Mouse (Mus musculus): ENCODE measurements around the gene Pgd.
"Not testable (repeated sequence)": the region's sequence is repeated elsewhere in the genome, so short reads cannot be mapped to it uniquely, and the experiment has no call there.

Pgd gene

DNA sequence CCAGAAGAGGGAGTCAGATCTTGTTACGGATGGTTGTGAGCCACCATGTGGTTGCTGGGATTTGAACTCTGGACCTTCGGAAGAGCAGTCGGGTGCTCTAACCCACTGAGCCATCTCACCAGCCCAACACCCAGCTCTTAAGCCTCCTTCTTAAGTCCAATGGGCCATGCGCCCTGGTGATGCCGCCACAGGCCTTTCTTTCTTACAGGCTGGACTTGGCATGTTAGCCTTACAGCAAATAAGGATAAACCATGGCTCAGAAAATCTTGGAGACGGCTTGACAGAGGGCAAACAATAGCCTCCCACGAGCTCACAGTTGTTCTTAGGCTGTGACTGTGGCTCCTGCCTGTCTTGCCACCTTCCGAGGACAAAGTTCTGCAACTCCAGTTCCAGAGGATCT is 3.4 kb upstream of the Pgd start:
- DNase-seq (ENCODE audit: extremely low spot score, low read depth, low spot score), result not testable (repeated sequence)

- no peak for DNase-seq (ENCODE audit: extremely low spot score, low read depth, low spot score)
These were observed 1.4 kb upstream of the Pgd start for GRCm38 (mm10) chr4:149168016-149168415.

- no peak for DNase-seq (ENCODE audit: extremely low spot score, low read depth, low spot score)
These were observed 513 bp upstream of the Pgd start for GRCm38 (mm10) chr4:149166957-149167611.

DNA sequence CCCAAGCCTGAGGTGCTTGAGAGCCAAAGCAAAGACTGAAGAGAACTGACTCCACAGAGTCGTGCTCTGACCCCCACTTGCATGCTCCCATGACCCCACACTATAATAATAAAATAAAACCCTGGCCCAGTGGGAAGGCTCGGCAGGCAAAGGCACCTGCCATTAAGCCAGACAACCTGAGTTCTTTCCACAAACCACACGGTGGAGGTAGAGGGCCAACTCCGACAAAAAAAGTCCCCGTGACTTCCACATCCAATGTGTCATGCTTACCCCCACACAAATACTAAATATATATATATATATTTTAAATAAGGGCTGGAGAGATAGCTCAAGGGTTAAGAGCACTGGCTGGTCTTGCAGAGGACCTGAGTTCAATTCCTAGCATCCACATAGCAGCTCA is 2.4 kb downstream of the Pgd start:
- DNase-seq (ENCODE audit: extremely low spot score, low read depth, low spot score), result no peak

- no peak for DNase-seq (ENCODE audit: extremely low spot score, low read depth, low spot score)
These were observed 3.4 kb downstream of the Pgd start for GRCm38 (mm10) chr4:149163196-149163595.

- DNase-seq (ENCODE audit: extremely low spot score, low read depth, low spot score), result no peak
These were observed 5.4 kb downstream of the Pgd start for GRCm38 (mm10) chr4:149161166-149161565.

DNA sequence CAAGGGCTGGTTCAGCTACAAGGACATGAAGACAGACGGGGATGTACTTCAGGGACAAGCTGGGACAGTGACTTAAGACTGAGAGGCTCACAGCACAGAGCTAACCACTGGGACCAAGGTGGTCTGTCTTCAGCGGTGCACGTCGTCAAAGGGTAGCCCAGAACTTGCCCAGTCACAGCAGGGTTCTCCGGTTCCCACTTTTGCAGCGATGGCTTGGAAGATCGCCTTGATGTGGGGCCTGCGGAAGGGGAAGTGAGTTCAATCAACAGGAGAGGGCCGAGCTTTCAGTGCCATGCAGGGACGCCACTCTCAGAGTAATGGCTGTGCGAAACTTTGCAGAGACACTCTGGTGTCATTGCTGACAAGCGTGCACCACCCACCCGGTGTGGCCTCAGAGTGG is 6.7 kb downstream of the Pgd start:
- no peak for DNase-seq (ENCODE audit: extremely low spot score, low read depth, low spot score)

DNA sequence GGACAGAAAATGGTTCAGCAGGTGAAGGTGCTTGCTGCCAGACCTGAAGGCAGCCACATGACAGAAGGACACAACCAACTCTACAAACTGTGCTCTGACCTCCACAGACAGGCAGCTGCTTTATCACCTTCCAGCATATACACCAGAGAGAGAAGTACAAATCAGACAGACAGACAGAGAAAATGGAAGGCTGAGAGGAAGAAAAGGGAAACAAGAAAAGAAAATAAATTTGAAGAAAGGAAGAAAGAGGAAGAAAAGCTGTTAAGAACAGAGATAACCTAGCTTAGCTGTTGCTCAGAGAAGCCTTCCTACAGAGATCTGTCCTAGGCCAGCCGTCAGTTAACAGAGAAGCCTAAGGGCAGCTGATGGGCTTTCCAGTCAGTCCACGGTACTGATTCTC is 7.4 kb downstream of the Pgd start:
- no peak for DNase-seq (ENCODE audit: extremely low spot score, low read depth, low spot score)

DNA sequence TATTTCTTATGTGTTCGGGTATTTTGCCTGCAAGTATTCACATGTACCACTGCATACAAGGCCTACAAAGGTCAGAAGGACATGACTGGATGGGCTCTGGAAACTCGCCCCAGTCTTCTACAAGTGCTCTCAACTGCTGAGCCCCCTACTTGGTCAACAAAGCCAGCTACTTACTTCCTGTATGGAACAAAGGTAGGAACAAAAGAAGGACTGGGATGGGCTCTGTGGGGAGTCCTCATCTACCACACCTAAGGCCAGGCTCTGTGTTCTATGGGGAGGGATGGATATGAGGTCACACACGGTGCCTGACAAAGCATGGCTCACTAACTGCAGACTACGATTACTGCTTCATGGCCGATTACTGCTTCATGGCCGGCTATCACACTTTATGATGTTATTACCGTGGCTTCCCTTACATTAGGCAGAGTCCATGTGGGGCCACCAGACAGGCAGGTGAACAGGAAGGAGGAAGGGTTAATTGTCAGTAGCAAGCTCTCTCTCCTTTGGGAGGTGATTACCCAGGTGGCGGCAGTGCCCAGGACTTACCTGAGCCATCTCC is 9.1 kb downstream of the Pgd start:
- DNase-seq (ENCODE audit: extremely low spot score, low read depth, low spot score), result no peak

- no peak for DNase-seq (ENCODE audit: extremely low spot score, low read depth, low spot score)
These were observed 10.9 kb downstream of the Pgd start for GRCm38 (mm10) chr4:149155711-149156110.

- DNase-seq (ENCODE audit: extremely low spot score, low read depth, low spot score), result no peak
These were observed 11.7 kb downstream of the Pgd start for GRCm38 (mm10) chr4:149154859-149155258.

DNA sequence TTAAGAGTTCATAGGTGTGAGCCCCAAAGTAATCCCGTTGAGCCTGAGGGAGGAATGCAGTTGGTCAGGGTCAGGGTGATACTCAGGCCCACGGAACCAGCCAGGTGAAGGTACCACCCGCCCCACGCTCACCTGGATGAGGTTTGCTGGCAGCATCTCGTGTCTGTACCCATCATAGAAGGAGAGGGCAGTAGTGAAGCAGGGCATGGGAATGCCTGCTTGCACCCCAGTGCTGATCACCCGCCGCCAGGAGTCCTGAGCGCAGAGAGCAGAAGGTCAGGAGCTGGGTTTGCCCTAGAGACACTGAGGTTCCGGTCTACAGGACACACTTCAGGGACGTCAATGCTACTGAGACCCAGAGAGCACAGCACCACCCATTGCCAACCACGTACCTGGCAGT is 15.8 kb downstream of the Pgd start:
- DNase-seq (ENCODE audit: extremely low spot score, low read depth, low spot score), result no peak

DNA sequence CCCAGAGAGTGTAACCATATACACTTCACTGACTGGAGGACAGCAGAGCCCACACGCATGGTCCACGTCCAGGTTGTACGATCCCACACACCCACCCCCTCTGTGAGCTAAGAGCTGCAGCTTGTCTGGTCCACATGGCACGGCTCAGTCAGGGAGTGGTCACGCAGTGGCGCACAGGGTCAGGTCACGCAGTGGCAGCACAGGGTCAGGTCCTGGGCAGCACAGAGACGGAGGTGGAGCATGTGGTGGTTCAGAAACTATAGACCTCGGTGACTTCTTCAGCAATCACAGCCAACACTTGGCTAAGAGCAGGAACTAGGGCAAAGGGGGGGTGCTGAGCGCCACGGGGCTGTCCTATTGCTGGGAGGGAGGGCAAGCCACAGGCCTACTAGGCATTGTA is 16.3 kb downstream of the Pgd start:
- DNase-seq (ENCODE audit: extremely low spot score, low read depth, low spot score), result no peak

DNA sequence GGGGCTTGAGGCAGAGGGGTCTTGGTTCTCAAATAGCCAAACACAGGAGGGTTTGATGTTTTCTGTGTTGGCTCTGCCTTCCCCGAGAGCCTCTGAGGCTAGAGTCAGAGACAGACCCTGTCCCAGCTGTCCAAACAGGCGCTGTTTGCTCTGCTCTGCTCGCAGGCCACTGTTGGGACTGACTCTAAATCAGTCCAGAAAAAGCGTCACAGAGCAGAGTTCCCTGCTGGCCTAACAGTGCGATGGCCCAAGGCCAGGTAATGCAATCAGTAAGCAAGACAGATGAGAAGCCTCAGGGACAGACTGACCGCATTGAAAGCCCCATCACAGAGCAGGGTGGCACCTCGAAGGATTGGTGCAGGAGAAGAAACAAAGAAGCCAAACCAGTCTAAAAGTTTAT is 17.0 kb downstream of the Pgd start:
- DNase-seq (ENCODE audit: extremely low spot score, low read depth, low spot score), result no peak

DNA sequence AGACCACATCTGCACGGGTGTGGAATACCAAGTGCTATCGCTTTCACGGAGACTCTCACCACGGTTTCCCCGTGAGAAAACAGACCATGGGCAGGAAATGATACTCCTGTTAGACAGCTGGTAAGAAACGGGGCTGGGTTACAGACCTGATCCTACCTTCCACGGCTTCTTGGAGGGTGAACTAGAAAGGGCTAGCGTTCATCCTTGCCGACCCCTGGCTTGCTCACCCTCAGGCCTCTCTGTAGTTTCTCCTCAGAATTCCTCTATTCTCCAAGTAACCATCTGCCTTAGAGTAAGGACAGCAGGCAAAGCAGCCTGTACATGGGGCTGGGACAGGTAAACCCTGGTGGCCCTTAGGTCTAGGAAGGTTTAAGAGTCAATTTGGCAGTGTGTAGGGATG is 17.4 kb downstream of the Pgd start:
- no peak for DNase-seq (ENCODE audit: extremely low spot score, low read depth, low spot score)

GRCm38 (mm10) chr4:149148084-149148483 is 18.5 kb downstream of the Pgd start:
- DNase-seq (ENCODE audit: extremely low spot score, low read depth, low spot score), result no peak

- DNase-seq (ENCODE audit: extremely low spot score, low read depth, low spot score), result no peak
These were observed 19.0 kb downstream of the Pgd start for GRCm38 (mm10) chr4:149147528-149147927.

GRCm38 (mm10) chr4:149145151-149145550 is 21.4 kb downstream of the Pgd start:
- DNase-seq (ENCODE audit: extremely low spot score, low read depth, low spot score), result no peak

DNA sequence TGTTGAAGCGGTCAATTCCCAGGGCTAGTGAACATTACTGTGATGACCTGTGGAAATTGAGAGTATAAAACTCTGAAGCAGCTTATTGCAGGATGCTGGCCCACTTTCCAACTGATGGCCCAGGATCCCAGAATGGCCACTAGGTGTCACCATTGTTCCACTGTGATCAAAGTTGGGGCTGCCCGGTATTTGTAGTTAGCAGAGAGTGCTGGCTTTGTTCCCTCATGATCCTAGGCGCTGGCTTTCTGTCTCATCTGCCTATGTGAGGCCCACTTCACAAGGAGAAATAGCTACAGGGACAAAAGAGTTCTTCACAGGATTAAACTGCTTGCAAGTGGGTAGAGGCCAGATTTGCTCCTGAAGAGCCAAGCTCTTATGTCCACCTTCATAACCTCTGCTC is 22.1 kb downstream of the Pgd start:
- peak; percentile 74 for DNase-seq (ENCODE audit: extremely low spot score, low read depth, low spot score)

- DNase-seq (ENCODE audit: extremely low spot score, low read depth, low spot score), result no peak
These were observed 23.0 kb downstream of the Pgd start for GRCm38 (mm10) chr4:149143594-149143993.

DNA sequence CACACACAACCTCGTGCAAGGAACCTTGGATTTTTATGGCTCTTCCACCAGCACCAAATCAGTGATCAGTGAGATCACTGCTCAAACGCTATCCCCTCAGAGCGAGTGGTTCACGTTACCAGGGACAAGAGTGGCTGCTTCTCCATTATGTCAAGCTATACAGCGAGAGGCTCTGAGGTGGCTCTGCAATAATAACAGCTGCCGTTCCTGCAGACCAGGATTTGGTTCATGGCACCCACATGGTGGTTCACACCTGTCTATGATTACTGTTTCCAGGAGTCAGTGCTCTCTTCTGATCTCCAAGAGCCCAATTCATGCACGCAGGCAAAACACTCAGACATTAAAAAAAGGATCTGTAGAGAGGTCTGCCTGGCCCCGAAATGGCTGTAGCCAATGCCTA is 28.1 kb downstream of the Pgd start:
- no peak for DNase-seq (ENCODE audit: extremely low spot score, low read depth, low spot score)

- DNase-seq (ENCODE audit: extremely low spot score, low read depth, low spot score), result peak; percentile 50
These were observed 29.4 kb downstream of the Pgd start, which contains the start of gene Cenps for GRCm38 (mm10) chr4:149136982-149137770. Gene Cenps, minus strand, starts transcription at chr4:149137629.

Data from hindlimb bud, embryonic 11.5 days (tissue).